Mouse (Mus musculus): ENCODE measurements around the gene Myt1l.
A peak's percentile ranks its signal among the peaks of the same experiment; 100 is the strongest.

Myt1l gene

DNA sequence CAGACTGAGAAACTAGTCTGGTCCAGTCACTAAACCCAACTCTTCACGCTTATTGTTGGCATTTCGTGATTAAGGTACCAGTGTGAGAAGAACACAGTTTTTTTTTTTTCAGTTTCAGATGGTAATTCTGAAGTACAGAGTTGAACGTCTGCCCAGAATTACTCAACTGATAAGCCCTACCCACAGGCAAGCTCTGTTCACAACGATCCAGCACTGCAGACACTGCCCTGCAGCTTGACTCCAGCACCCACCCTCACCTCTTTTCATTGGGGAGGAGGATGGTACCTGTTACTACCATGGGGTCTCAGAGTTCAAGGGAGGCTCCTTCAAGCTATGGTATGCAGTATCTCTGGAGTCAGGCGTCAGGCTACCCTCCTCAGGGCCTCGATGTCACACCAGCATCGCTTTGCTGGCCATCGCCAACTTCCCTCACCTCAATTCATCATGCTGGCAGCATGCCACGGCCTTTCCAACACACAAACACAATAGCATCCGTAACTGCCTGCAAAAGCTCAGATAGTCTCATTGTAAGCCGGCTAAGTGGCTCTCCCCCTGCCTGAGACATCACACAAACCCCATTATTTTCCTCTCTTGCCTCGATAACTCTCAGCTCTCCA is 281.5 kb downstream of the Myt1l start:
- peak; percentile 8 for DNase-seq (ENCODE audit: low spot score)

DNA sequence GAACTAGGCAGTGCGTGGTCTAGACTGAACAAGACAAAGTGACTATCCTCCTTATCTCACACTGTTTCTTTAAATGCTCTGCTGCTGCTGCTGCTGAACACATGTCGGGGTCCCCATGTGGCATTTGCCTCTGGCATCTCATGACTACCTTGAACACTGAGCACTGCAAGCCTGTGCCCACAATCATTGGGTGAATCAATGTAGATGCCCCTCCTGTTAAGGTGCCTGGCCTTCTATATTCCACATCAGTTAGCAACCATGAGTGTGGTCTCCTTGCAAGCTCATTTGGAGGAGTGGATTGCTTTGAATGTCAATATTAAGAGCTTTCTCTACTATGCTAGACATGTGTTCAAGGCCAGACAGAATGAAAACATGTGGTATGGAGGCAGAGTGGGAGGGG is 287.3 kb downstream of the Myt1l start:
- no peak for DNase-seq (ENCODE audit: low spot score)

DNA sequence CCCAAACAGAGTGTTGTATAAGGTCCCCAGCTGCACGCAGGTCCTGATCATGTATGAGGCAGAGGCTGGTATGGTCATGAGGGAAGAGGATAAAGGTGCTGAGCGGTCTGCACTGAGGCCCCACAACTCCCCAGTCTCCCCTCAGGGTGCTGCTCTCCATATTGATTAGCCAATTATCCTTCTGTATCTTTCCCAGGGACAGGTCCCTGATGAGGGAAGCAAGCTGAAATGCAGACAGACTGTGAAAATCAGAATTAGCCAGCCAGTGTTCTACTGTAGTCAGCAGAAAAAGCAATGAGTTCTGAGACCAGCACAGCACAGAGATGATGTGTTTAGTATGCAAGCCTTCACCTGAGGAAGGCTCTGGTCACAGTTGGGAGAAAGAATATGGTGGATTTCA is 287.9 kb downstream of the Myt1l start:
- no peak for DNase-seq (ENCODE audit: low spot score)

DNA sequence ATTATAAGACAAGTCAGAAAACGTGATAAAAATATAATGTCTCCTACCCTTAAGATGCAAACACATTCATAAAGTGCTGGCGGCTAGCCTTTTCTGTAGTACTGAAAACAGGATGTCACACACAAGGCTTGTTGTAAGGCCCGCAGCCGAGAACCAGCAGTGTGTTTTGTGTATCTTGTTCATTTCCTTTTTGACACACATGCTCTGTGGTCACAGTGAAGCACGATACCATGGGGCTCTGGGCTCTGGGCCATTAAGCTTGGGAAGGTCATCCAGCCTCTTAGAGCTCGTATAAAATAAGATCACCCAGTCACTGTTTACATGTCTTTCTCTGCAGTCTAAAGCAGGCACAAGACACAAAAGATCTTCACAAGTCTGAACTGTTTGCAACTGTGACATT is 288.6 kb downstream of the Myt1l start:
- no peak for DNase-seq (ENCODE audit: low spot score)

DNA sequence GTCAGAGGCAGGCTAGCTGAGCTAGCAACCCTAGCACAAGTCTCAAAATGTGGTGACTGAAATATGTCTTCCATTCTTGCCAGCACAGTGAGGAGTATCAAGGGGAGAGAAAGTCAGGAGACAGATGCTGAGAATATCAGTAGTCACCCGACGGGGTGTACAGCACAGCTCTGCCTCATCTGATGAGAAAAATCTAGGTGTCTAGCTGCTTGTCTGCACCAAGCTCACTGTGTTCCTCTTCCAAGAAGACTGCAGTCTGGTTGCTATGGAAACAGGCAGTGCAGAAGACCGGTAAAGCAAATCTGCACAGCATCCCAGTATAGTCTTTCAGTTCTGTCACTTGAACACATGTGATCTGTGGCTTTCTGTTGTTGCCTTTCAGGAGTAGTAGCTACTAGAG is 294.0 kb downstream of the Myt1l start:
- DNase-seq (ENCODE audit: low spot score) = no peak

DNA sequence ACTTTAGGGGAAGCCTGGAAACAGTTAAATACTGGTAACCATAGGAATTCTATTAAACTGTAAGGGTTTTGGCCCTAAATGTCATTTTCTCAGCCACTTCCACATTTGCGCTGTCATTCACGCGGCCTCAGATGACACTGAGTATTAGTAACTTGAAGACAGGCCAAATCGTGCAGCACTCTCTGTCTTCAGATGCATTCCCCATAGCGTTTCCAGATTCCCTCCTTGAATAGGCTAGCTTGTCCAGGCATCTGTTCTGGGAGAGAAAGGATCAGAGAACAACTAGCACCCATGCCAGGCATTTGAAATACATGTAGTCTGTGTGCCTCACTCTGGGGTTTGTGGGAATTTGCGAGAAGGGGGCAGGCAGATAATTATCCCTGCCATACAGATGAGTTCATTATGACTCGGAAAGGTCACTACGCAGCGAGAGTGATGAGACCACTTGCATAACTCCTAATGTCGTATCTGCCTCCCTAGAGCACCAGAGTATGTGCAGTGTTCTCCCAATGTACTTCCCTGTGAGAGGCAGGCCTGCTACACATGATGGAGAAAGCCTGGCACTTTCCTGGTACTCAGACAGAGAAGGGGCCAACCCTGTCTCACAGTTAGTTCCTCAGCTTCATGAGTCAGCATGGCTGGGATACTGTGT is 295.7 kb downstream of the Myt1l start:
- DNase-seq (ENCODE audit: low spot score) = no peak

DNA sequence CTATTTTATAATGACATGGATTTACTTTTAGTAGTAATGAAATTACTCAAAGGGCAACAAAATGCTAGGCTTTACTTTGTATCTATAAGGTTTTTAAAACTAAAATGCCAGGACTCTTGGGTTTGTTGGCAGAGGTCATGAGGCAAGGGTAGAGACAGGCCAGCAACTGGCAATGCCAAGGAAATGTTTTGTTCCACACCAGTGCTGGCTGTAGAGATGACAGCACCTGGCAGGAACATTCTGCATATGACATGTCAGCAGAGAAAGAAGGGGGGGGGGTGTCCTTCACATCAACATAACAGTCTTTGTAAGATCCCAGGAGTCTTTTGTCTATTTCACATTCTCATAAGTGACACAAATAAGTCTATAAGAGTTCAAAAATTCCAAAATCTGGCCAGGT is 302.4 kb downstream of the Myt1l start:
- no peak for DNase-seq (ENCODE audit: low spot score)

DNA sequence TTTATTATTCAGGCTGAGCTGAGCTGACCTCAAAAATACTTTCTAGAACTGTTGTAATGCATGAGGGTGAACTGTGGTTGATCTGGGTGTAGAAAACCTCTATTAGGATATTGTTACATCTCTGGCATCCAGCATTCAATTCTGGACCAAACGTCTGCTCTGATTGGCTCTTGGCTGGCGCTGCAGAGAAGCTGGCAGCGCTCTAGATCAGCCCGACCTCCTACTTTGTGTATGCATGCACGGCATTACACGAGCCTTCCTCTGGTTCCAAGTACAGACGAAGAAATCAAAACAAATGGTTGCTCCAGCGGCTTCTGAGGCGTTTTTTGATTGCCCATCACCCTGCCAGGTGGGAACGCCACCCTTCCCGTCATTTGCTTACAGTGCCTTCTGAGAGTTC is 303.2 kb downstream of the Myt1l start:
- no peak for DNase-seq (ENCODE audit: low spot score)

DNA sequence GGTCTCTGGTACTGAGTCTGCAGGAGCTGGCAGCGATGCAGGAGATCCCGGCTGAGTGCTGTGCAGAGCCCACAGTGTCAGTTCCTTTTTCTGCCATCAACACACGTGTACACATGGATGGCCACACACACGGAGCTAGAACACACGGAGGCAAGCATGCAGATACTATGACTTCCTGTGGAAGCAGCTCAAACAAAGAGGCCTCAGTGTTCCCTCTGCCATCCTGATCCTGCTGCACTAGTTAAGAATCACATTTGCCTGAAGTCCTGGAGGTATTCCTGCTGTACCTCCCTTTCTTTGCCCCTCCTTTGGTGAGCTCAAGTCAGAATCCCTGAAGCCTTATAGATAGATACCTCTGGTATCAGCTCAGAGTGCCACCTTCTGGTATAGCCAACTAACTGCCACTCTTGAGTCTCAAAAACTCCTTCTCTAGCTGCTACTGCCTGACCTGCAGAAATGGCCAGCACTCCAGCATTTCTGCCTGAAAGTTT is 309.2 kb downstream of the Myt1l start:
- DNase-seq (ENCODE audit: low spot score) = no peak

DNA sequence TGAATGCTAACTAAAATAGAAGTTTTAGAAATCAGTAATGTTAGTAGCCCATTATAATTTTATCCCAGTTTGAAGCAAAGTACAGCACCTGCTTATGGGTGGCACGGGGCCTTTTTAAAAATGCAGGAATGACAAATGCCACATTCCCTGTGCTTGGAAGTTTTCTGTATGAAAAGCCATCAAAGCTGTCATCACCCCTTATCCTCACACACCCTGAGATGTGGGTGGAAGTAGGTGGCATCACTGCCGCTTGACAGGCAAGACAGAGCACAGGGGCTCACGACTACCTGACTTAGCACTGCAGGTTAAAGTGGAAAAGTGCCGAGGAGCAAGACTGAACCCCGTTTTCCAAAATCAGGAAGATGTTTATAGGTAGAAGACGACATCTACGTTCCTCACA is 310.2 kb downstream of the Myt1l start:
- DNase-seq (ENCODE audit: low spot score) = no peak

DNA sequence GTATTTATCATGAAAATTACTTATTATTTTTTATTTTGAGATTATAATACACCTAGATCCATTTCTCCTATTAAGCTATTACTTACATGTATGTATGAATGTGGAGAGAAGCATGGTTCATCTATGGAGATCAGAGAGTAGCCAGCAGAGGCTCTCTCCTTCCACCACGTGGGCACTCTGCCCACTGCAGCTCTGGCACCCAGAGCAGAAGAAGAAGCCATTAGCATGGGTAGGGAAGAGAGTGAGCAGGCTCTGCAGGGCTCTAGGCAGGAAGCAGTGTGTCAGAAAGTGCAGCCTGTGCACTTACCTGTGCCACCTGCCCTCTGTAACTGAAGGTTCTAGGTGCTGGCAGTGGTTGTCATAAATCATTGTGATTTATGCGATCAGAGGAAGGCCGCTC is 321.8 kb downstream of the Myt1l start:
- no peak for DNase-seq (ENCODE audit: low spot score)

DNA sequence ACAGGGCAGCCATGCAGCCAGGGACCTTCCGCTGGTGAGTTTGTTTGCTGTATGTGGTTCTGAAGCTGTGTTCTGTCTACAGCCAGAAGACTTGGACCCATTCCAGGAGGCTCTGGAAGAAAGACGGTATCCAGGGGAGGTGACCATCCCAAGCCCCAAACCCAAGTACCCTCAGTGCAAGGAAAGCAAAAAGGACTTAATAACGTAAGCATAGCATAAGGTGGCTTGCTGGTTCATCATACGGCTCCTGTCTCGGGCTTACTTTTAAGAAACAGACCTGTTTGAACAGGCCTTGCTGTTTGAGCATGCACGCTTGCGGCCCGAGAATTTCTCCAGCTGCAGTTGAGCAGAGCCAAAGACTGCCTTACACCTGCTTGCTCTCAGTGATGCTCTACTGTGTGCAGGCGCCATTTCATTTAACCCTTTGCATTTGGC is 326.0 kb downstream of the Myt1l start:
- DNase-seq (ENCODE audit: low spot score) = no peak

DNA sequence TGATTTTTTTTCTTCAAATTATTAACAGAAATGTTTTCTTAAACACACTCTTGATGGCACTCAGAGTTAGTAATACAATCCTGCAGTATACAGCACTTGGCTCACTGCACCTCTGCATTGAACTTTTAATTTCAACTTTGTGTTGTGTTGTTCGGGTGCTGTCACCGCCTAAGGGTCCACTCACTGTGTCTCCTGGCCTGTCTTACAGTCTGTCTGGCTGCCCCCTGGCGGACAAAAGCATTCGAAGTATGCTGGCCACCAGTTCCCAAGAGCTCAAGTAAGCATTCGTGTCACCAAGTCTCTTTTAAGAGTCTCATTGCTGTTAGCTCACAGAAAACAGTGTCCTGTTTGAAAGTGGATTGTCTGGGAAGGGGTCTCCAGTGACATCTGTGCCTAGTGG is 326.8 kb downstream of the Myt1l start:
- peak; percentile 31 for DNase-seq (ENCODE audit: low spot score)

DNA sequence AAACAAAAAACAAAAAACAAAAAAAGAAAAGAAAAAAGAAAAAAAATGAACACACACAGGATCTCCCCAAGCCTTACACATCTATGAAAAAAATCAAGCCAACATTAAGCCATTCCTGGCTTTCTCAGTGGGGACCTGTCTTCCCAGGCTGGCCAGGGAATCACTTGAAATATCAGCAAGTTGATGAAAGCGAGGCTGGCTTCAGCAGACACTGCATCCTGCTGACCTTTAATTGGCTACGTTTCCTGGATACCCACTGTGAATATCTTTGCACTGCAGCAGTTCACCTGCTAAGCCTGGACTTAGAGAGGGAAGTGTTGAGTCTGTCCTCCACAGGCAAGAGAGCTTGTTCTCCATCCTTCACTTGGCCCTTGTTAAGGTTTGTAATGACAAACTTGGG is 332.8 kb downstream of the Myt1l start:
- DNase-seq (ENCODE audit: low spot score) = no peak

DNA sequence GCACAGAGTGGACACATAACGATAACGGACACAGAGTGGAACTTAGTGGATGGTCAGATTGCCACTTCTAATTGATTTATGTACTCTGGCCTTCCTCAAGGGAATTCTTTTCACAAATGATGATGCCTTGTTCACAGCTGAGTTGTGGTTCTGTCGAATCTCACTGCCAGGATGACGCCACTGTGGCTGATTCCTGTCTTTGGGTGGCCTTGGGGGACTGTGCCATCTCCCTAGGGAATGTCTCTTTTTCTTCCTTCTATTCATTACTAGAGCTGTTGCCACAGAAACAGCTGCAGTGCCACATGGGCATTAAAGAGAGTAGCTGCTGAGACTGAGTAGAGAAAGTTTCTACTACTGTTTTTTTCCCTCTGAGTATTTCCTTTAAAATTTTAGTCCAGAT is 340.1 kb downstream of the Myt1l start:
- DNase-seq (ENCODE audit: low spot score) = no peak

DNA sequence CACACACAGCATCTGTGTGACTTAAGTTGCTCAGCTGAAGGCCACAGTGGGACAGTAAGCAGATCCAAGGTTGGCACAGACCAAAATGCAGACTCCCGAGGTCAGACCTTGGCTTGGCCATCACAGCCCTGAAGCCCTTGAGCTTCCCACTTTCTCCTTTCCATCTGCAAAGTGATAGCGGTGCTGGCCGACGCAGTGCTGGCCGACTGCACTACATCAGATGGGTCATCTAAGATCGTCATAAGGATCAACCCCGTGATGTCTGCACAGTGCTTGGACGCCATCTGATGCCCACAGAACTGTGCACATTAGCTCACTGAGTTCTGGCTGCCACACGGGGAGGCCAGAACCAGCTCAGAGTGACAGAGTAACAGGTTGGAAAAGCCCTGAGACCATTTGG is 340.6 kb downstream of the Myt1l start:
- DNase-seq (ENCODE audit: low spot score) = no peak

DNA sequence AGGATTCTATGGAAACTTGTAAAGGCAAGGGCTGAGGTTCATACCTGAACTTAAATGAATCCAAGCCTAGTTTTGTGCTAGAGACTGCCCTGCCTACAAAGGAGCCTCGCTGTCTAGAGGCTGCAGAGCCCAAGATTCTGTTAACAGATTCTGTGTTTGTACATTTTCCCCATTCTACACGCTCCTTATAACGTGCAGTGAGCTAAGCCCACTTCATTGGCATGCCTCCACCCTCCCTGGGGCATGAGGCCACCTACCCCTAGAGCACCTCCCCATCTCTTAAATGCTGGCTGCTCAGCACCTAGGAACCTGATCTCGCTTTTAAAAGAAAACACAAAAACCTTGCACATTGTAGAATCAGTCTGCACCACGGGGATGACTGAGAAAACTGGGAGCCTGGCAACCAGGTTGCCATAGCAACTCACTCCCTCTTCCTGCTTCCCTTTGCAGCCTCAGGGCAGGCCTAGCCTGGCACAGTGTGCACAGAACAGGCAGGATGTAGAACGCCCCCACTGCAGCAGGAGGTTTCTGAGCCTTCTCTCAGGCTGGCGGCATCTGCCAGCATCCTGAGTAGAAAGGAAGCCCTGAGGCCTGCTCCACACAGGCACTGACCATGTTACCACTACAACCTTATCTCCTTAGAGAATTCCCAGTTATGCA is 344.1 kb downstream of the Myt1l start:
- no peak for DNase-seq (ENCODE audit: low spot score)

DNA sequence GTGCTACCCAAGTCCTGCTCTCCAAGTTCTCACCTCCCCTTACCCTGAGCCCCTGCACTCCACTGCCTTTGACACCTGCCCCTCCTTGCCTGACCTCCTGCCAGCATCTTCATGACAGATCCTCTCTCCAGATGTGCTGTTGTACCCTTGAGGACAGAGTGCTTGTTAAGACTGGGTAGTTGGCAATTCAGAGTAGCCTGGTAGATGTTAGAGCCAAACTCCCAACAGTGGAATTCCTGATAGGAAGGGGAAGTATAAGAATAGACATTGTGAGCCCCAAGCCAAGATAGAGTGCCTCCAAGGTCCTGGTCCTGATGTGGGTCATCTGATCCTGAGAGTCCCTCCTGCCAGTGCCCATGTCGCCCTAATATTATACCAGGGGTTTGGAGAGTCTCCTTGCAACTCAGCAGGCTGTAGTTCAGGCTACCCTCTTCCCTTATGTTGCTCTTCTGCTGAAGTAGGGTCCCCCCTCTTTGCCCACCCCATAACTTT is 345.1 kb downstream of the Myt1l start:
- DNase-seq (ENCODE audit: low spot score) = no peak

DNA sequence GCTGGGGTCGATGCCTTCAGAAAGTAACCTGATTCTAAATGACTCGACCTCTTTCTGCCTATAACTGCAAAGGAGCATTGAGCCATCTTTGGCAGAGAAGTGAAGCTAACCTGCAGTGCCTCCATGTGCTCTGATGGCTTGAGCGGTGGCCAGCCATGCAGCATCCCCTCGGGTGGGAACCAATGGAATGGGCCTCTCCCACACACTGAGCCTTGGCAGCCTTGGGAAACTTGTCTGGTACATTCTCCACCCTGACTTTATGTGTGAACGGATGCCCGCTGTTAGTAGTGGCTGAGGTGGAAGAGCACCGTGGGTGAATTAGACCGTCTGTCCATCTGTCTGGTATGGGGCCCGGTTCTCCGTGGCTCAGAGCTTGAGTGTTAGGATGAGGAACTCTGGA is 349.8 kb downstream of the Myt1l start:
- no peak for DNase-seq (ENCODE audit: low spot score)

DNA sequence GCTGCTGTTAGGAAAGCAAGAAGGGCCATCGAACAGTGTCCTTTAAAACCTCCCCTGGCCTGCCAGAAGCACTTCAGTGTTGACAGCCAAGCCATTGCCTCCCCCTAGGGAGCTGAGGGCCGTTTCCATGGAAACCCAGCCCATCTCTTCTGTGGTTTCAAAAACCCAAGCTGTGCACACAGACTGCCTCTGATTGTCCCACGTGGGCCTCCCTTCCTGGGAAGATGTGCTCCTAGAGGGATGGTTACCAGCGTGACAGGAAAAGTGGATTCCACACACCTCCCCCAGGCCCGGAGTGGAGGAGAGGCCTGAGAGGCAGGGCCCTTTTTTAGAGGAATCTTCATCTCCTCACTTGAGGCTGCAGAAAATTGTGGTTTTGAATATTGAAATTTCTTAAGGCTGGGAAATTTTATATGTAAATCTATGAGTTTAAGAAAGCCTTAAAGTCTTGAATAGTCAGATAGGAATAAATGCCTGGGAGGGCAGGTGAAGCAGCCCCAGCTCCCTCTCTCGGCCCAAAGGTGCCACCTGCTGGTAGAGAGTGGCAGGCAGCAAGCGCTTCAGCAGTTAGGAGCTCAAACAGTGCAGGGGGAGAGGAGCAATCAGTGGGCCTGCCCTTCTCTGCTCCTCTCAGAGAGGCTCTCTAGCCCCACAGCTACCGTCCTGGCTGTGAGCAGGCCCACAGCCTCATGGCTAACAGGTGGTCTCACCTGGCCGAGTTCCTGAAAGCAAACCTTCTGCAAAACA is 354.9 kb downstream of the Myt1l start:
- peak; percentile 56 for DNase-seq (ENCODE audit: low spot score)

DNA sequence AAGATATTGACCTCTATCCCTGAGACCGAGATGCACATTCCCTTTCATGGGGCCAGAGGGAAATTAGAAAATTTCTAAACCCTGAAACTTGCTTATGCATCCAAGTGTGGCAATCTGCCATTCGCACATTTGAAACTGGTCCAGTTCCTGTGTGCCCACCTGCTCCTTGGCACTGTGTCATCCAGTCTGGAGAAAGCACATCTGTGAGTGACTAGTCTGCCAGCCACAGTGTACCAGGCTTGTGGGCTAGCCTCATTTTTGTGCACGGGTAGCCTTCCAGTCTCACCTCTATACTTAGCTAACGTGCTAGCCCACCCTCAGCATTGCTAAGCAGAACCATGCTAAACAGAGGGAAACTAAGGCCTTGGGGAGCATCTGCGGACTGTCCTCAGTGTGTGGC is 356.2 kb downstream of the Myt1l start:
- DNase-seq (ENCODE audit: low spot score) = no peak

DNA sequence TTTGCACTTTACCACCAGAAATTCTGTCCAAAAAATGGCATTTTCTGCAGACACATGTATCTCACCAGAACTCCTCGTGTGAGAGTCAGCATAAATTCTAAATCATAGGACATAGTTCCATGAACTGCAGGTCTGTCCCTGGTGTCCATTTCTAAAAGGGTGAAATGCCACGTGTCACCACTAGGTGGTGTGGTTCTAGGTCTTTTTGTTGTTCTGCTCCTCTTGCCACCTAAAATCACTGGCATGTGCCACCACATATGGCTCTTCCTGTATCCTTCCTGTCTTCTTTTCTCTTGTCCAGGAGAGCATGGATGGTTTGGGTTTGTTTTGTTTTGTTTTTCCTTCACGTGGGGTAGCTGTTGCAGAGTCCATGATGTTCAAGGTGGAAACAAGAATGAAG is 366.5 kb downstream of the Myt1l start:
- DNase-seq (ENCODE audit: low spot score) = peak; percentile 29
